Mouse (Mus musculus): ENCODE results near the gene Unc93a2. TPM values are rescaled to one million over a fixed set of nuclear protein-coding genes. Genes with fewer than 3 reads are reported as not detected.
"Not testable (repeated sequence)": the region's sequence is repeated elsewhere in the genome, so short reads cannot be mapped to it uniquely, and the experiment has no call there.

Unc93a2 gene
- polyA plus RNA-seq, 1 experiment: 56.5 TPM

GRCm38 (mm10) chr17:7395116-7395515 lies 9.9 kb upstream of the Unc93a2 start:
- H3K4me1 ChIP-seq (ENCODE audit: control insufficient read depth, insufficient read depth, insufficient read length, low read length); H3K27ac ChIP-seq (ENCODE audit: insufficient read depth, low read depth, low read length); H3K36me3 ChIP-seq (ENCODE audit: control insufficient read depth, insufficient read depth, low read length); H3K27me3 ChIP-seq (ENCODE audit: control insufficient read depth, insufficient read depth, low read length): not testable (repeated sequence)
- 66% methylated on average over 7 of the region's 7 CpGs for WGBS
- peak overlapping the region; percentile 53; the same call in 1 of the 2 replicates for H3K4me3 ChIP-seq (ENCODE audit: low read depth, low read length)

GRCm38 (mm10) chr17:7389898-7390297 lies 4.6 kb upstream of the Unc93a2 start:
- not testable (repeated sequence) for H3K27ac ChIP-seq (ENCODE audit: insufficient read depth, low read depth, low read length); H3K4me3 ChIP-seq (ENCODE audit: low read depth, low read length)
- WGBS: 59% methylated on average over 7 of the region's 7 CpGs

DNA sequence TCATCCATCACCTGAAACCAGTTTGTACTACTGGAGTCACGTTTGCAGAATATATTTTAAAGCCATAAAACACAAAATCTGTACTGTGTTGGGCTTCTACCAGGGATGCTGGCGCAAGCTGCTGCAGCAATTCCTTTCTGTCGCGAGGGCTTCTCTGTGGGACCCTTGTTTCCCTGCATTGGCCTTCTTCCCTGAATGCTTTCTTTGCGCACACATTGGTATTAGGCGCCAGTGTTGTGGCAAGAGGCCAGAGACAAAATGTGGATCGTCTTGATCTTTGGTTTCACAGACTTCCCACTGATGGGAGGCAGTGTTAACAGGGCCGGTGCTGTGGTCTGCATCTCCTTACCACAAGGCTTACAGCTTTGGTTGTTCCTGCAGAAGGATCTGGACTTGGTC lies 3.7 kb upstream of the Unc93a2 start:
- not testable (repeated sequence) for H3K36me3 ChIP-seq (ENCODE audit: control insufficient read depth, insufficient read depth, low read length); H3K27ac ChIP-seq (ENCODE audit: insufficient read depth, low read depth, low read length); H3K27me3 ChIP-seq (ENCODE audit: control insufficient read depth, insufficient read depth, low read length); H3K4me3 ChIP-seq (ENCODE audit: low read depth, low read length); H3K4me1 ChIP-seq (ENCODE audit: control insufficient read depth, insufficient read depth, insufficient read length, low read length)
- WGBS: 70% methylated on average over 8 of the region's 8 CpGs

More at GRCm38 (mm10) chr17:7389898-7390297, 4.6 kb upstream of the Unc93a2 start:
- not testable (repeated sequence) for H3K36me3 ChIP-seq (ENCODE audit: control insufficient read depth, insufficient read depth, low read length); H3K27me3 ChIP-seq (ENCODE audit: control insufficient read depth, insufficient read depth, low read length); H3K4me1 ChIP-seq (ENCODE audit: control insufficient read depth, insufficient read depth, insufficient read length, low read length)

- H3K4me1 ChIP-seq (ENCODE audit: control insufficient read depth, insufficient read depth, insufficient read length, low read length); H3K27me3 ChIP-seq (ENCODE audit: control insufficient read depth, insufficient read depth, low read length); H3K27ac ChIP-seq (ENCODE audit: insufficient read depth, low read depth, low read length); H3K36me3 ChIP-seq (ENCODE audit: control insufficient read depth, insufficient read depth, low read length); H3K4me3 ChIP-seq (ENCODE audit: low read depth, low read length): not testable (repeated sequence)
- no CpG with 5 or more reads among the region's 2 CpGs for WGBS
Observed at GRCm38 (mm10) chr17:7388341-7388957, 3.2 kb upstream of the Unc93a2 start.

DNA sequence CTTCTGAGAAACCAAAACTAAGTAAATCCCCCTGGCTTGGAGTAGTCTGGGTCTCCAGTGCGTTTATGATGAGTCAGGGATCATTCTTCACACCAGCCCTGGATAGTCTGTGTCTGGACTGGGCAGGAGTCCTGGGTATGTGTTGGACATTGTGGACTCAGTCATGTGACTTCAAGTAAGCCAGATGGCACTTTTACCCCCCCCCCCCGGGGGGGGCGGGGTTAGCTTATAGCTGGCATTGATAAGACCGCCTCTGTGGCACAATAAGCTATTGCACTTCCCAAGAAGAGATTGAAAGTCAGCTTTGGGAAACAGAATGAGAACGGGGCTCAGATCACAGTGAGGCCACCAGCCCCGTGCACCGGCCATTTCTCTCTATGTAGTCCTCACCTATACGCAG lies 752 bp upstream of the Unc93a2 start:
- H3K27ac ChIP-seq (ENCODE audit: insufficient read depth, low read depth, low read length): peak overlapping the region; percentile 87
- H3K36me3 ChIP-seq (ENCODE audit: control insufficient read depth, insufficient read depth, low read length); H3K27me3 ChIP-seq (ENCODE audit: control insufficient read depth, insufficient read depth, low read length); H3K4me1 ChIP-seq (ENCODE audit: control insufficient read depth, insufficient read depth, insufficient read length, low read length); H3K4me3 ChIP-seq (ENCODE audit: low read depth, low read length): not testable (repeated sequence)
- 26% methylated on average over 8 of the region's 8 CpGs for WGBS

DNA sequence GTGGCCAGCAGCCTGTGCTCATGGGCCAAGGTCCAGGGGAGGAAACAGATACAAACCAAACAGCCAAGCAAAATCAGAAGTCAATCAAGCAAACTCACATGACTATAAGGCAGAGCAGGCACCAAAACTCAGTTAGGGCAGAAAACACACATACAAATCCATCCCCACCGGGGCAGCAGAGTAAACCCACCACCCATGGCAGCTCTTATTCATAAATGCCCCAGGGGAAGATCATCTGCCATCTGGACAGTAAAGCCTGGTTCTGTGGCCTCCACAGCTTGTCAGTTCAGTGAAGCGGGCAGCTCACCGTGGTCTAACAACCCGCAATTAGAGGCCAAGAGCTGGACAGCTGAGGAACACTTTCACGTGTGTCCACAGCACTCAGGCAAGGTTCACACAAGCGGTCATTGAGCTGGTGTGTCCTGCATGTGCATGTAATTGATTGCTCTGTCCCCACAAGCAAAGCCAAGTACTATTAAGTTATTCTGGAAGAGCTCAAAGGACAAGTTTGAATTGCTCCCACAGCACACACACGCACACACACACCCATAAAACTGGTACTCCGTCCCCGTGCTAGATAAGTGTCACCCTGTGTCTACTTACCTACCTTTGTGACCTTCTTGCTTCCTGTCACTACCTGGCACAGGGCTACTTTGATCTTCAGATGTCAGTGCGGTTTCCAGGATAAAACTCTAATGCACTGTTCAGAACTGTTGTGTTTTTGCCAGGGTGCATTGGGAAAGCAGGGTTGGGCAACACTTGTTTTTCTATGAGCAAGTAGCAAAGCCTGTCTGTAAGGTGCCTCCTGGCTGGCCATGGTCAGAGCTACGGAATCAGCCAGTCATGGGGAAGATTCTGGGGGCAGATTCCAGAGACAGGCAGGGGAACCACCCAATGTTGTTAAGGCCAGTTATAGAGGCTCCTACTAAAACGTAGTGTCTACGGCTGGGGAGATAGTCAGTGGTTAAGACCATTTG lies 1.8 kb downstream of the Unc93a2 start:
- not testable (repeated sequence) for H3K4me1 ChIP-seq (ENCODE audit: control insufficient read depth, insufficient read depth, insufficient read length, low read length); H3K36me3 ChIP-seq (ENCODE audit: control insufficient read depth, insufficient read depth, low read length); H3K27me3 ChIP-seq (ENCODE audit: control insufficient read depth, insufficient read depth, low read length); H3K4me3 ChIP-seq (ENCODE audit: low read depth, low read length)
- H3K27ac ChIP-seq (ENCODE audit: insufficient read depth, low read depth, low read length): peak overlapping the region; percentile 99
- WGBS: 33% methylated on average over 12 of the region's 13 CpGs

GRCm38 (mm10) chr17:7382711-7383110 lies 2.6 kb downstream of the Unc93a2 start:
- not testable (repeated sequence) for H3K4me1 ChIP-seq (ENCODE audit: control insufficient read depth, insufficient read depth, insufficient read length, low read length); H3K4me3 ChIP-seq (ENCODE audit: low read depth, low read length); H3K27me3 ChIP-seq (ENCODE audit: control insufficient read depth, insufficient read depth, low read length); H3K36me3 ChIP-seq (ENCODE audit: control insufficient read depth, insufficient read depth, low read length)
- WGBS: 68% methylated on average over 1 of the region's 3 CpGs
- H3K27ac ChIP-seq (ENCODE audit: insufficient read depth, low read depth, low read length): peak overlapping the region; percentile 89

GRCm38 (mm10) chr17:7377907-7378306 lies 7.4 kb downstream of the Unc93a2 start:
- WGBS: 12% methylated on average over 2 of the region's 3 CpGs
- H3K4me1 ChIP-seq (ENCODE audit: control insufficient read depth, insufficient read depth, insufficient read length, low read length); H3K27ac ChIP-seq (ENCODE audit: insufficient read depth, low read depth, low read length); H3K27me3 ChIP-seq (ENCODE audit: control insufficient read depth, insufficient read depth, low read length); H3K36me3 ChIP-seq (ENCODE audit: control insufficient read depth, insufficient read depth, low read length); H3K4me3 ChIP-seq (ENCODE audit: low read depth, low read length): not testable (repeated sequence)

GRCm38 (mm10) chr17:7376951-7377700 lies 8.1 kb downstream of the Unc93a2 start:
- WGBS: 100% methylated on average over 1 of the region's 3 CpGs
- H3K27ac ChIP-seq (ENCODE audit: insufficient read depth, low read depth, low read length); H3K4me1 ChIP-seq (ENCODE audit: control insufficient read depth, insufficient read depth, insufficient read length, low read length); H3K27me3 ChIP-seq (ENCODE audit: control insufficient read depth, insufficient read depth, low read length); H3K36me3 ChIP-seq (ENCODE audit: control insufficient read depth, insufficient read depth, low read length); H3K4me3 ChIP-seq (ENCODE audit: low read depth, low read length): not testable (repeated sequence)

DNA sequence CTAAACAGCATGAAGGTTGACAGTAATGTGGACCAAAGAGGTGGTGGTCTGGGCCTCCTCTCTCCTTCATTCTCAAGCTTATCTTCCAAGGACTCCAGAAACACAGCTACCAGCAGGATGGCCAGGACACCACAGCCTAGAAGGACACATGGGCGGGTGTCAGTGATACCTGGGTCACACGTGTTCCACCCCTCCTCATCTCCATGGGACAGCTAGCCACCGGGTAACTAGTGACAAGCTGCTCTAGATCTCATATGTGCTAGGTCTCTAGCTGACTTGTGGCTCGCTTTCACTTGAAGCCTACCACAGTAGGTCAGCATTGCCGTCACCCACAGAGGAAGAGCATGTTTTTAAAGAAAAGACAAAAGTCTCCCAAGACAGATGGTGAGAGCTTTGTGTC lies 13.4 kb downstream of the Unc93a2 start, which contains the start of gene Gm49630:
TSS of gene Gm49630 (minus strand) at position 101 of the 400 bp plus-strand sequence.
- not testable (repeated sequence) for H3K4me3 ChIP-seq (ENCODE audit: low read depth, low read length); H3K27me3 ChIP-seq (ENCODE audit: control insufficient read depth, insufficient read depth, low read length); H3K27ac ChIP-seq (ENCODE audit: insufficient read depth, low read depth, low read length); H3K4me1 ChIP-seq (ENCODE audit: control insufficient read depth, insufficient read depth, insufficient read length, low read length); H3K36me3 ChIP-seq (ENCODE audit: control insufficient read depth, insufficient read depth, low read length)
- WGBS: 86% methylated on average over 3 of the region's 5 CpGs

GRCm38 (mm10) chr17:7369401-7369800 lies 15.9 kb downstream of the Unc93a2 start:
- 62% methylated on average over 6 of the region's 6 CpGs for WGBS
- H3K27ac ChIP-seq (ENCODE audit: insufficient read depth, low read depth, low read length); H3K4me3 ChIP-seq (ENCODE audit: low read depth, low read length): not testable (repeated sequence)

More at GRCm38 (mm10) chr17:7369401-7369800, 15.9 kb downstream of the Unc93a2 start:
- not testable (repeated sequence) for H3K36me3 ChIP-seq (ENCODE audit: control insufficient read depth, insufficient read depth, low read length); H3K4me1 ChIP-seq (ENCODE audit: control insufficient read depth, insufficient read depth, insufficient read length, low read length); H3K27me3 ChIP-seq (ENCODE audit: control insufficient read depth, insufficient read depth, low read length)
